Mouse (Mus musculus): ENCODE data around the gene Ddx18. TPM values are rescaled to one million over a fixed set of nuclear protein-coding genes. Genes with fewer than 3 reads are reported as not detected.
A peak's percentile ranks its signal among the peaks of the same experiment; 100 is the strongest.

Ddx18 gene
- polyA plus RNA-seq, 1 experiment from 2014 or later, result 62.9 TPM

DNA sequence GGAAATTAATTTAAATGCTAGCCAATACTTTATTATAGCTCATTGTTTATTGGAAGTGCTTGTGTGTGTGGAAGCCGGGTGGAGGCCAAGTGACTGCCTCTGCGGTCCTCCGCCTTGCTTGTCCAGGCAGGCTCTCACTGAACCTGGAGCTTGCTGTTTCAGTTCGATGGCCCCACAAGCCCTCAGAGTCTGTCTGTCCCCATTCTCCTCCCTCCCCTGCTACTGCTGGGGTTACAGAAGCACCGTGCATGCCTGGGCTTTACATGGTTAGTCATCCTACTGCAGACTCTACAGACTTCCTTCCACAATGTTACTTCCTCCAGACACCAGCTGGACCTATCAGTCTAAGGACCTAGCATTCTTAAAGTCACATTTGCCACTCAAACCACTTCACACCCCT, 9.9 kb downstream of the Ddx18 start:
- Histone ChIP-seq H3K4me2 (no peak overlapping the region), H3K4me3 (no peak overlapping the region), H3K4me1 (no peaks in the 10 kb centered on the region), H3K36me3 (peaks cover 93% of the 10 kb centered on the region), H3K27ac (no peak overlapping the region), H3K27me3 (no peaks in the 10 kb centered on the region), H3K9ac (no peak overlapping the region), H3K9me3 (no peaks in the 10 kb centered on the region)
- ATAC-seq (ENCODE audit: insufficient number of reproducible peaks, low FRiP score, low TSS enrichment, low read depth), result no peak
- WGBS, result 93% methylated on average over 5 of the region's 5 CpGs

DNA sequence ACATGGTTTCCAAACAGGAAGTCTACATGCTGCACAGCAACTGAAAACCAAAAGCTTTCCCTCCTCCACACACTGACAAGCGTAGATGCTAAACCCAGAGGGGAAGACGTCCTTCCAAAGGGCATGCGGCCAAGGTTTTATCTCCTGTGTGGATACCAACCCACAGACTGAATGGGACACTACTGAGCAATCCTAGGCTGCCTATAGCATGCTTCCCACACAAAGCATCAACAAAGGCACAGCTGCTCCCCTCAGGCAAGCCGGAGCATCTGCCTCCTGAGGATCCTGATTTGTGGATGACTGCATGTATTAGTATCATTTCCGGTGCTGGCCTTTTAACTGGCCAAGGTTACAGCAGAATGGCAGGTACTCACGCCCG, 16.3 kb downstream of the Ddx18 start:
- no peaks in the 10 kb centered on the region for H3K9me3 ChIP-seq
- 86% methylated on average over 7 of the region's 7 CpGs for WGBS
- H3K4me2 ChIP-seq, result no peak overlapping the region
- ATAC-seq (ENCODE audit: insufficient number of reproducible peaks, low FRiP score, low TSS enrichment, low read depth), result 0 out of 2 replicates have a peak, but pooled peaks have one; percentile 7
- H3K9ac ChIP-seq, result no peak overlapping the region
- no peak overlapping the region for H3K27ac ChIP-seq
- peaks cover 51% of the 10 kb centered on the region for H3K36me3 ChIP-seq
- H3K4me3 ChIP-seq, result no peak overlapping the region
- no peaks in the 10 kb centered on the region for H3K27me3 ChIP-seq
- H3K4me1 ChIP-seq, result no peaks in the 10 kb centered on the region

DNA sequence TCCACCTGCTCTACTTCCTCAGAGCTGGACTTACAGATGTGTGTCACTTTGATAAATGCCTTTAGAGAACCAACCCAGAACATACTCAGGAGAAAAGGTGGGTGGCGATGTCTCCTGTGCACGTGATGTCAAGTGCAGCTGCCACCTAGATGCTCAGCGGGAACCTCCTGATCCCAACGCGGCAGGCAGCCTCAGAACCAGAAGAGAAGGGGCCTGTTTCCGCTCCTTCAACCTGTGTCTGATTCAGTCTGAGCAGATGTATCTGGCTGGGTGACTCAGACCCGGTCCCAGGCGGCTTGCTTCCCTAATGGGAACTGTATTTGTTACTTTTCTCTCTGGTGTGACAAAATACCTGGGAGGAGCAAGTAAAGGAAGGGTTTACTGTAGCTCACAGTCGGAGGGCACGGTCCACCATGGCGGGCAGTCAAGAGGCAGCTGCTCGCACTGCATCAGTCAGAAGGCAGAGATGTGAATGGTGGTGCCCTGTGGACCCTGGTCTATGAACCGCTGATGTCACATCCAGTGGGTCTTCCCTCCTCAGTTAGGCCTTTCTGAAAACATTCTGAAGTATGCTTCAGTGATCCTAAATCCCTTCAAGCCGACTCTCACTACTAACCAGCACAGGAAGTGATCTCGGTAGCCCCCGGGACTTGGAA, 16.9 kb downstream of the Ddx18 start:
- Histone ChIP-seq H3K4me3 (no peak overlapping the region), H3K27ac (no peak overlapping the region), H3K4me1 (no peaks in the 10 kb centered on the region), H3K36me3 (peaks cover 46% of the 10 kb centered on the region), H3K9ac (no peak overlapping the region), H3K27me3 (no peaks in the 10 kb centered on the region), H3K4me2 (no peak overlapping the region), H3K9me3 (no peaks in the 10 kb centered on the region)
- ATAC-seq (ENCODE audit: insufficient number of reproducible peaks, low FRiP score, low TSS enrichment, low read depth), result 0 out of 2 replicates have a peak, but pooled peaks have one; percentile 40
- 83% methylated on average over 16 of the region's 16 CpGs for WGBS

DNA sequence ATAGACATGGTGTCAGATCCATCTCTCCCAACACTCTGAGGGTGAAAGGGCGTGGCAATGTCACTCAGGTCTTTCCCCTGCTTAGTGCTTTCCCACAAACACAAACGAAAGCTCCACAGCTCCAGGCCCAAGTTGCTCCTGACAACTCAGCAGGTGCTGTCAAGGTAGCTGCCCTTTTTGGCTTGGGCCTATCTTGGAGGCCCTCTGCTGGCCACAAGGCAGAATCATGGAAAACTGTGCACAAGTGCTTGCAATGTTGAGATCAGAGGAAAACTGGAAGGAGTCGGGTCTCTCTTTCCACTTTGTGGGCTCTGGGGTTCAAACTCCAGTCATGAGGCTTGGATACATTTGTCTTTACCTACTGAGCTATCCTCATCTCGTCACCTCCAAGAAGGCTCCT, 18.3 kb downstream of the Ddx18 start:
- Histone ChIP-seq H3K9me3 (no peaks in the 10 kb centered on the region), H3K27me3 (no peaks in the 10 kb centered on the region), H3K27ac (no peak overlapping the region), H3K4me1 (no peaks in the 10 kb centered on the region), H3K9ac (no peak overlapping the region), H3K4me2 (no peak overlapping the region), H3K36me3 (peaks cover 31% of the 10 kb centered on the region), H3K4me3 (no peak overlapping the region)
- ATAC-seq (ENCODE audit: insufficient number of reproducible peaks, low FRiP score, low TSS enrichment, low read depth), result no peak
- WGBS, result 71% methylated on average over 4 of the region's 4 CpGs

DNA sequence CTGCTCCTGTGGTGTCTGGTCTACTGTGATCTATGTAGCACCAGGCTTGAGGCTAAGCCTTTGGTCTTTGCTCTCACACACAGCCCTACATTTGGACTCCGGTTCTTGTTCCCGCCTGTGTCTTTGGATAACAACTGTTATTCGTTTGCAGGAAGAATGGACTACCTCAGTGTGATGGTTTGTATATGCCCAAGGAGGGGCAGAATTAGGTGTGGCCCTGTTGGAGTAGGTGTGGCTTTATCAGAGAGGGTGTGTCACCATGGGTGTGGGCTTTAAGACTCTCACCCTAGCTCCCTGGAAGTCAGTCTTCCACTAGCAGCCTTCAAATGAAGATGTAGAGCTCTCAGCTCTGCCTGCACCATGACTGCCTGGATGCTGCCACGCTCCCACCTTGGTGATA, 19.1 kb downstream of the Ddx18 start:
- Histone ChIP-seq H3K4me3 (no peak overlapping the region), H3K9me3 (no peaks in the 10 kb centered on the region), H3K36me3 (peaks cover 26% of the 10 kb centered on the region), H3K27me3 (no peaks in the 10 kb centered on the region), H3K9ac (no peak overlapping the region), H3K27ac (no peak overlapping the region), H3K4me2 (no peak overlapping the region), H3K4me1 (no peaks in the 10 kb centered on the region)
- WGBS, result 89% methylated on average over 4 of the region's 4 CpGs
- ATAC-seq (ENCODE audit: insufficient number of reproducible peaks, low FRiP score, low TSS enrichment, low read depth), result no peak

DNA sequence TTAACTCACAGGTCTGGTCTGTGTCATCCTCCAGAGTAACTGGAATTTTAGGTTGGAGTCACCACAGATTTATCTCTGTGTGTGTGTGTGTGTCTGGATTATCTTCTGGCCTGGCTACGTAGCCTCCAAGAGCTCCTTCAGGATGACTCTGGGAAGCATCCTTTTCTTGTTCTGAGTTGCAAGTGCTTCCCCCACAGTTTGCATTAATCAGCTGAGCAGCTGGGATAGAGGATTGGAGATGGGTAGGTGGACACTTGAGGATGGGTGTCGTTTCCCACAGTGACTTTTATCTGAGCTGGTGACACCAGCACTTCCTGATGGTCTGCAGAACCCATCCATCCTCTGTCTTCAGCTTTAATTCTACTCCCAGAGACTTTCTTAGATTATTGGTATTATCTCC, 20.9 kb downstream of the Ddx18 start:
- no peaks in the 10 kb centered on the region for H3K27me3 ChIP-seq
- no peak overlapping the region for H3K27ac ChIP-seq
- no peak for ATAC-seq (ENCODE audit: insufficient number of reproducible peaks, low FRiP score, low TSS enrichment, low read depth)
- no peaks in the 10 kb centered on the region for H3K4me1 ChIP-seq
- peaks cover 13% of the 10 kb centered on the region for H3K36me3 ChIP-seq
- H3K4me2 ChIP-seq, result no peak overlapping the region
- H3K9me3 ChIP-seq, result no peaks in the 10 kb centered on the region
- WGBS, result 83% methylated on average over 2 of the region's 2 CpGs
- no peak overlapping the region for H3K9ac ChIP-seq
- H3K4me3 ChIP-seq, result no peak overlapping the region

DNA sequence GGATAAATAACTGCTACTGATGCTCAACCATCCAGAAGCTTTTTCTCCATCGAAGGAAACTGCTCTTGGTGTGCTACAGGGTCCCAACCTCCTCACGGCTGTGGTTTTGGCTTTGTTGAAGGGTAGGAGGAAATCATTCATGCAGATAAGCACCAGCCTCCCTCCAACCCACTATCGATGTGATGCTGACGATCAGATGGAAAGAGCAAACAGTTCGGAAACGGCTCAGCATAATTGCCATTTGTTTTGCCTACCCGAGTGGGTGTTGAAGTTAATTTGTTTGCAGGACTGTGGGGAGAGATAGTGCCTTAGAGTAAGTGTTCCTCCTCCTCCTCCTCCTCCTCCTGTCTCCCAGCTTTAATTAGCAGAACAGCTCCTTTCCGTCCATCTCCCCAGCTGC, 27.4 kb downstream of the Ddx18 start:
- Histone ChIP-seq H3K9me3 (no peaks in the 10 kb centered on the region), H3K4me3 (no peak overlapping the region), H3K4me2 (no peak overlapping the region), H3K27me3 (no peaks in the 10 kb centered on the region), H3K36me3 (no peaks in the 10 kb centered on the region), H3K27ac (no peak overlapping the region), H3K9ac (no peak overlapping the region), H3K4me1 (no peaks in the 10 kb centered on the region)
- WGBS, result 78% methylated on average over 8 of the region's 8 CpGs
- no peak for ATAC-seq (ENCODE audit: insufficient number of reproducible peaks, low FRiP score, low TSS enrichment, low read depth)

DNA sequence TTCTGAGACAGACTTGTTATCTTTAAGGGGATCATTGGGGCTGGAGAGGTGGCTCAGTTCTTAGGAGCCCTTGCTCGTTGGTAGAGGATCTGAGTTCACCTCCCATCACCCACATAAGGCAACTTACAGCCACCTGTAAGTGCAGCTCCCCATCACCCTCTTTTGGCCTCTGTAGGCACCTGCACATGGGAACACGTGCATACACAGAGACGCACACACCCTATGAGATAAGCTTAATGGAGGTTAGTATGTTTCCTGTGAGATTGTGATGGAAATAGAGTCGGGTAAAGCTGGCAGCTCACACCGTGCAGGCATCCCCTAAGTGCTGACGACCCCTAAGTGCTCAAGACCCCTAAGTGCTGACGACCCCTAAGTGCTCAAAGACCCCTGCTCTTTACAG, 36.4 kb downstream of the Ddx18 start:
- no peak overlapping the region for H3K9ac ChIP-seq
- peaks cover 18% of the 10 kb centered on the region for H3K27me3 ChIP-seq
- no peak overlapping the region for H3K4me3 ChIP-seq
- H3K9me3 ChIP-seq, result no peaks in the 10 kb centered on the region
- no peaks in the 10 kb centered on the region for H3K36me3 ChIP-seq
- H3K27ac ChIP-seq, result no peak overlapping the region
- WGBS, result 67% methylated on average over 7 of the region's 7 CpGs
- ATAC-seq (ENCODE audit: insufficient number of reproducible peaks, low FRiP score, low TSS enrichment, low read depth), result no peak
- peaks cover 14% of the 10 kb centered on the region for H3K4me1 ChIP-seq
- no peak overlapping the region for H3K4me2 ChIP-seq

DNA sequence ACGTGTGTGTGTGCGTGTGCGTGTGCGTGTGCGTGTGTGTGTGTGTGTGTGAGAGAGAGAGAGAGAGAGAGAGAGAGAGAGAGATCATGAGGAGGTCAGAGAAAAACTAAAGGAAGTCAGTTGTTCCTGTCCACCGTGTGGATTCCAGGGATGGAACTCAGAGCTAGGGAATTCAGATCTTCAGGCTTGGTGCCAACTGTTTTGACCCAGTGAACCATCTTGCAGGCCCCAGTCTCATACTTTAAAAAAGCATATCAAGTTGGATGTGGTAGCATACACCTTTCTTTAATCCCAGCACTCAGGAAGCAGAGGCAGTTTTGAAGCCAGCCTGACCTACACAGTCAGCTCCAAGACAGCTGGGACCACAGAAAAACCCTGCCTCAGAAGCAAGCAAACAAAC, 38.5 kb downstream of the Ddx18 start:
- no peak overlapping the region for H3K4me3 ChIP-seq
- no peaks in the 10 kb centered on the region for H3K9me3 ChIP-seq
- ATAC-seq (ENCODE audit: insufficient number of reproducible peaks, low FRiP score, low TSS enrichment, low read depth), result no peak
- no peak overlapping the region for H3K4me2 ChIP-seq
- H3K4me1 ChIP-seq, result peaks cover 14% of the 10 kb centered on the region
- peaks cover 18% of the 10 kb centered on the region for H3K27me3 ChIP-seq
- no peak overlapping the region for H3K9ac ChIP-seq
- 79% methylated on average over 6 of the region's 6 CpGs for WGBS
- no peak overlapping the region for H3K27ac ChIP-seq
- H3K36me3 ChIP-seq, result no peaks in the 10 kb centered on the region

DNA sequence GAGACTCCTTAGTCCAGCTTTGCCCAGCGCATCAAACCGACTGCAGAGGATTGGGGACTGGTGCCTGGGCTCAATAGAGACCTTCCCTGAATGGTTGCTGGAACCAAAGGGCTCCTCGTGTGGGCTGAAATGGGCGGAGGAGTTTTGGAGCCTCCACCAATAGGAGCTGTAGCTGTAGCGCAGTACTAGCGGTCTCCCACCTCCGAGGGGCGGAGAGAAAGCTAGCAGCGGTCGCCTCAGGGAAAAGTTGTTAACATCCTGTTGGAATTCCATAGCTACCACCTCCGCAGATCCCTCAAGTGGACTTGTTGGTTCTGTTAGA, 39.4 kb downstream of the Ddx18 start, which contains the start of gene Htr5b:
Gene Htr5b (minus strand): TSS at position 67 of the 322 bp plus-strand sequence.
- 2% methylated on average over 11 of the region's 11 CpGs for WGBS

DNA sequence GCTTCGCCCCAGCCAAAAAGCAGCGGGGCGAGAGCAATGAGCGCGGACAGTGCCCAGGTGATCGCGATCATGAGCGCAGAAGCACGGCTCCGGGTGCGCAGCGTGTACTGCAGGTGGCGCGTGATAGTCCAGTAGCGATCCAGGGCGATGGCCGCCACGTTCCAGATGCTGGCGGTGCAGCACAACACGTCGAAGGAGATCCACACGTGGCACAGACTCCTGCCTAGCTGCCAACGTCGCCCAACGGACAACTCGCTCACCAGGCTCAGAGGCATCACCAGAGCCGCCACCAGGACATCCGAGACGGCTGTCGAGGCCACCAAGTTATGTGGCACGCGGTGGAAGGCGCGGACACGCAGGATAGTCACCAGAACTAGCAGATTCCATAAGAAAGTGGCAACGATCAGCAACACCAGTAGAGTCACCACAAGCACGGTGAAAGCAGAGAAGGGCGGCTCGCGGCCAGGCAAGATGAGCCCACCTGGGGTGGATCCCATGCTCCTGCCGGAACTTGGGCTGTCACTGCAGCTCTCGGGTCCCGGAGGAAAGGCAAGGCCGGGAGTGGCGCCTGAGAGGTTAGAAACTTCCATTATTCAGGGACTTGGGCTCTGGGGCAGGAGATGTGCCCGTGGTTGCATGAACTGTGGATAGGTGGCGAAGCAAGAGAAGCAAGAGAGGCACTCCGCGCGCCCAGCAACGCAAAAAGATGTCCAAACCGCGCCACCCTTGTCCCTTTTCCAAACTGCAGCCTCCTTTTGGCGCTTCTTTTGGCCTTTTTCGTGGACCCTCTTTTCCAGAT, 40.0 kb downstream of the Ddx18 start:
- H3K9me3 ChIP-seq, result no peaks in the 10 kb centered on the region
- H3K4me1 ChIP-seq, result peaks cover 14% of the 10 kb centered on the region
- H3K4me3 ChIP-seq, result peak overlapping the region; percentile 38
- H3K27ac ChIP-seq, result no peak overlapping the region
- peak overlapping the region; percentile 73 for H3K4me2 ChIP-seq
- ATAC-seq (ENCODE audit: insufficient number of reproducible peaks, low FRiP score, low TSS enrichment, low read depth), result 0 out of 2 replicates have a peak, but pooled peaks have one; percentile 44
- no peak overlapping the region for H3K9ac ChIP-seq
- peaks cover 18% of the 10 kb centered on the region for H3K27me3 ChIP-seq
- H3K36me3 ChIP-seq, result no peaks in the 10 kb centered on the region
- 5% methylated on average over 55 of the region's 55 CpGs for WGBS

More for the DNA sequence above, 39.4 kb downstream of the Ddx18 start, which contains the start of gene Htr5b:
- H3K9ac ChIP-seq, result no peak within 1 kb of the TSS
- H3K27ac ChIP-seq, result no peak within 1 kb of the TSS
- H3K27me3 ChIP-seq, result peaks cover 18% of the 10 kb centered on the region
- H3K4me2 ChIP-seq, result peak within 1 kb of the TSS; percentile 73
- peak; percentile 76; the same call in 1 of the 2 replicates for ATAC-seq (ENCODE audit: insufficient number of reproducible peaks, low FRiP score, low TSS enrichment, low read depth)
- H3K4me3 ChIP-seq, result peak within 1 kb of the TSS; percentile 38
- H3K36me3 ChIP-seq, result no peaks in the 10 kb centered on the region
- no peaks in the 10 kb centered on the region for H3K9me3 ChIP-seq
- H3K4me1 ChIP-seq, result peaks cover 14% of the 10 kb centered on the region

DNA sequence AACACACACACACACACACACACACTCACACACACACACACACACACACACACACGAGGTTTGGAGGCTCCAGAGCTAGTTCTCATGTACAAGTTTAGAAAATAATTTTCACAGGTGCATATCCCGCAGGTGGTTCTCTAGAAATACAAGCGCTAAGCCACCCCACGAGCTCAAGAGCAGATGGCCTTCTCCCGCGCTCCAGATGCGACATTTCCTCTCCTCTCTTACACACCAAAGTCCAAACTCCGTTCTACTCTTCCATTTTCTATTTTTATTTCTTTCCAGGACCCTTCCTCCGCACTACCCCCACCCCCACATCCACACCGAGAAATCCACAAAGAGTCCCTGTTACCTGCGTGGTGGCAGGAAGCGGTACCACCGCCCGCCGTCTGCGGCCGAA, 40.7 kb downstream of the Ddx18 start:
- WGBS, result 51% methylated on average over 17 of the region's 17 CpGs
- Histone ChIP-seq H3K9me3 (no peaks in the 10 kb centered on the region), H3K27me3 (peaks cover 18% of the 10 kb centered on the region), H3K27ac (no peak overlapping the region), H3K4me2 (peak overlapping the region; percentile 73), H3K9ac (no peak overlapping the region), H3K4me1 (peaks cover 14% of the 10 kb centered on the region), H3K4me3 (peak overlapping the region; percentile 38), H3K36me3 (no peaks in the 10 kb centered on the region)
- ATAC-seq (ENCODE audit: insufficient number of reproducible peaks, low FRiP score, low TSS enrichment, low read depth), result no peak
